Mouse (Mus musculus) midbrain, postnatal 0 days (tissue): ENCODE measurements at regions not wholly inside any gene's neighbourhood (a gene's known extent, or its start where the extent isn't known, plus 50 kb on each side); places are given as distances from the start of the nearest gene placed in this dataset.
A peak's percentile ranks its signal among the peaks of the same experiment; 100 is the strongest.

Source experiments
- ATAC-seq: fragments of 200-750 bp; cut with Nextera tagmentation; 2 replicates; pipeline ENCODE4 v1.8.0; 2017; ENCODE audit warnings: moderate number of reproducible peaks, mild to moderate bottlenecking, moderate TSS enrichment, moderate library complexity; ENCODE audit not compliant: low FRiP score
- DNase-seq: peaks from one replicate; pipeline ENCODE4 v3.0.0-alpha.2; 2015; ENCODE audit warnings: low spot score
- H3K27ac ChIP-seq: fragments of 300-500 bp; sonication (generic); 2 replicates; pipeline ENCODE4 v1.5.1; 2014; ENCODE audit warnings: low read depth, mild to moderate bottlenecking, low read length, mixed read lengths
- H3K27me3 ChIP-seq: fragments of 300-500 bp; sonication (generic); 2 replicates; pipeline ENCODE4 v1.6.1; 2014; ENCODE audit warnings: low read length, control low read depth, mixed read lengths; ENCODE audit not compliant: insufficient read depth
- H3K36me3 ChIP-seq: fragments of 300-500 bp; sonication (generic); 2 replicates; pipeline ENCODE4 v1.6.1; 2014; ENCODE audit warnings: low read length, control low read depth, mixed read lengths; ENCODE audit not compliant: insufficient read depth
- H3K4me1 ChIP-seq: fragments of 300-500 bp; sonication (generic); 2 replicates; pipeline ENCODE4 v1.6.1; 2014; ENCODE audit warnings: mild to moderate bottlenecking, control low read depth, antibody characterized with exemption, low read length, mixed read lengths; ENCODE audit not compliant: insufficient read depth
- H3K4me2 ChIP-seq: fragments of 300-500 bp; sonication (generic); 2 replicates; pipeline ENCODE4 v1.6.1; 2014; ENCODE audit warnings: low read depth, mild to moderate bottlenecking, low read length, mixed read lengths; ENCODE audit not compliant: poor library complexity, severe bottlenecking
- H3K4me3 ChIP-seq: fragments of 300-500 bp; sonication (generic); 2 replicates; pipeline ENCODE4 v1.5.1; 2014; ENCODE audit warnings: low read depth, mild to moderate bottlenecking, low read length, moderate library complexity
- H3K9ac ChIP-seq: fragments of 300-500 bp; sonication (generic); replicated peaks from 2 replicates; pipeline ENCODE4 v1.6.1; 2014; ENCODE audit warnings: mild to moderate bottlenecking, low read length, moderate library complexity, mixed read lengths; ENCODE audit not compliant: poor library complexity, severe bottlenecking
- H3K9me3 ChIP-seq: fragments of 300-500 bp; sonication (generic); 2 replicates; pipeline ENCODE4 v1.6.1; 2016; ENCODE audit warnings: low read length, control low read depth
- CTCF ChIP-seq: IDR thresholded peaks from 2 replicates; pipeline ENCODE4 v1.5.1; 2016; ENCODE audit warnings: antibody characterized with exemption, mild to moderate bottlenecking
- WGBS: fragments of 180-500 bp; shearing (Covaris S2); extraction: QIAGEN DNeasy Blood & Tissue Kit; methylation state at CpG from one replicate; pipeline ENCODE4 v1.1.7; 2014; 5-methylcytosine and 5-hydroxymethylcytosine counted together

- no peak overlapping the region for H3K27ac ChIP-seq
- H3K4me2 ChIP-seq, result no peak overlapping the region
- WGBS, result 73% methylated on average over 6 of the region's 6 CpGs
- no peaks in the 10 kb centered on the region for H3K9me3 ChIP-seq
- H3K9ac ChIP-seq, result no peak overlapping the region
- no peak overlapping the region for H3K4me3 ChIP-seq
- DNase-seq (peak; percentile 21), ATAC-seq (no peak)
- no peak for TF ChIP-seq CTCF
- no peaks in the 10 kb centered on the region for H3K4me1 ChIP-seq
- H3K27me3 ChIP-seq, result no peaks in the 10 kb centered on the region
- no peaks in the 10 kb centered on the region for H3K36me3 ChIP-seq
Measured at GRCm38 (mm10) chr10:124416531-124416930, 972.7 kb downstream of the Slc16a7 start.

DNA sequence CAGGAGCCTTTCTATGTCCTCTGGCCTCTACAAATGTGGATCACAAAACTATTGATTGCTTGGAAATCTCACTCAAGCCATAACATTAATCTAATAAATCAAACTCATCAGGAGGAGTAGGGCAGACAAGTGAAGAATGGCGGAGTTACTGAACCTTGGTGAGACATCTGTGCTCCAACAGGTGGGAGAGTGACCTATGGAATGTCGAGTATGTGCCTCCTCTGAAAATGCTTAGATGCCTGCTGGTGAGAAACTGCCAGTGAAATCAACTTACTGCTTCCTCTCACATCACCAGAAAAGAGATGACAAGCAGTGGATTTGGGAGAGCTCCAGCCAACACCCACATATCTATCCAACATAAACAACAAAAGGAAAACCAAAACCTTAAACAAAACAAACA is 965.8 kb downstream of the Slc16a7 start:
- no peak overlapping the region for H3K4me3 ChIP-seq
- no peaks in the 10 kb centered on the region for H3K9me3 ChIP-seq
- no peaks in the 10 kb centered on the region for H3K36me3 ChIP-seq
- DNase-seq, result no peak
- 57% methylated on average over 2 of the region's 2 CpGs for WGBS
- no peak overlapping the region for H3K4me2 ChIP-seq
- H3K27me3 ChIP-seq, result no peaks in the 10 kb centered on the region
- H3K27ac ChIP-seq, result no peak overlapping the region
- TF ChIP-seq CTCF, result no peak
- ATAC-seq, result no peak
- no peak overlapping the region for H3K9ac ChIP-seq
- no peaks in the 10 kb centered on the region for H3K4me1 ChIP-seq
